Mouse (Mus musculus): Measurements from ENCODE around the gene Acbd4.

DNA sequence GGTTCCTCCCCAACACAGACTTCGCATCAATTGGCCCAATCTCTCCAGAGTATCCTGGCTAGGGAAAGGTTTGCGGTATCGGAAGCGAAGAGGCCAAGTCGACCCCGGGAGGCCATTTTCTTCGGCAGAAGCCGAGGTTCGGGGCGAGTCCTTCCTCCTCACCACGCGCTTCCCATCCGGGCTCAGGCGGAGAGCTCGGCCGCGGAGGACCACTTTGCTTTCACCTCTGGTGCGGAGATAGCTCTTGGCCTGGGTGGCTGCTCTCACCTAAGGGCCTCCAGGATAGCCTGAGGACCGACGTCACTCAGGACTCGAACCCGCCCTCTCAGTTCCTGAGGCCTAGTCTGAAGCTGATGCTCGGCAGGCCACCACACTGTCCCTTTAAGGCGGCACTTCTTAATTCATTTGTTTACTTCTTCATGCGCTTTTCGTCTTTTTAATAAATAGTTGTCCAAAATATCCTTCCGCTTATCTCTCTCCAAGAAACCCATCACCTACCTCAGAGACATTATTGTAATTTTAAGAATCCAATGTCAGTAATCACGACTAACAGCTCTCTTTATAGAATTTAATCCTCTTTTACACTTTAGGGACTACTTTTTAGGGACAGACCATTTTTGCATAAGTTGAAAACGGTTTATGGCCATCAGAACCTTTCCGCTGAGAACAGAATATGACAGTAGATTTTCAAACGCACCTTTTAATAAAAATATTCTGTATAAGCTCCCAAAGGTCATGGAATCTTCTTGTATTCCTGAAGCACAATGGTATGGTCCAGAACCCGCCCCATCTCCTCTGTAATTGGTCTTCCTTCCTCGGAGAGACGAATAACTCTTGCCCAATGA is 13.9 kb downstream of the Acbd4 start:
- no peak for TF ChIP-seq CTCF (IDR thresholded peaks at IDR 0.05; ENCODE audit: low read depth, low read length)
- TF ChIP-seq TAL1 (conservative IDR thresholded peaks at IDR 0.05; ENCODE audit: low read depth, low read length): no peak
- TF ChIP-seq GATA2 (IDR thresholded peaks at IDR 0.05; ENCODE audit: borderline replicate concordance, low read depth, low read length): no peak
- TF ChIP-seq GATA1 (IDR thresholded peaks at IDR 0.05; ENCODE audit: borderline replicate concordance, low read length): no peak
- TF ChIP-seq POLR2AphosphoS5 (IDR thresholded peaks at IDR 0.05; ENCODE audit: insufficient replicate concordance, low read depth, low read length): no peak; the same call in 1 of the 2 replicates
